Mouse (Mus musculus): Measurements from ENCODE around the gene Npas2. TPM values are rescaled to one million over a fixed set of nuclear protein-coding genes. Genes with fewer than 3 reads are reported as not detected.
A peak's percentile ranks its signal among the peaks of the same experiment; 100 is the strongest.

Npas2 gene
- polyA plus RNA-seq, 1 experiment, result 1.7 TPM

DNA sequence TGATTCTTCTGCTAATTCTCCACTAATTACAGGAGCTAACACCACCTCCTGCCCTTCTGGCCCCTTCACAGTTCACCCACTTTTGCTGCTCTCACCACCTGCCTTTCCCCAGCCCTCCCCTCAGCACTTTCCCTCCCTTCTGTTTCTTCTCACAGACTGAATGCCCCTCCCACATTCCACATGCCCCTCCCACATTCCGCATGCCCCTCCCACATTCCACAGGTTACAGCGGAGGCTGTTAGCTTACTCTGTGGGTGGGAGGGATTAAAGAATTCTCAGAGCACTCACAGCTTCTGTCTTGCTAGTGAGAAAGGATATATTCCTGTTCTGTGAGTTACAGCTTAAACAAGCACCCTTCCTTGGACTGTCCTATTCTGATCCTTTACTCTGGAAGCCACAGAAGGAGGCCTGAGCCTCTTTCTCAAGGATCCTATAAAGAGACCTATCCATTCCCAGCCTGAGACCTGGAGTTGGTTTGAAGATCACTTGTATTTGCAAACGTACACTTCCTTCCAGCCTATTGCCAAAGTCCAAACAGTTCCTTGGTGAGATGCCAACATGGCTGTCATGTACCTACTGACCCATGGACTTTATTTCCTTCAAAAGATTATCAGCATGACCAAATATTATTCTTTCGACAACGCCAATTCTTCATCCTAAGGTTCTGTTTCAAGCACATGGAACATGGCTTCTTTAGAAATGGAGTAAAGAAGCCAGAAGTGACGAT is 6.7 kb upstream of the Npas2 start:
- TF ChIP-seq CTCF (IDR thresholded peaks at IDR 0.05; ENCODE audit: borderline replicate concordance, insufficient read depth, low read length), result no peak
- no peak for TF ChIP-seq POLR2A (IDR thresholded peaks at IDR 0.05; ENCODE audit: low read depth, low read length)
- H3K27ac ChIP-seq (ENCODE audit: insufficient read depth, low read length), result no peak overlapping the region
- no peaks in the 10 kb centered on the region for H3K4me1 ChIP-seq (ENCODE audit: control insufficient read depth, insufficient read depth, low read length)

GRCm38 (mm10) chr1:39191122-39191521 is 2.4 kb upstream of the Npas2 start:
- no peaks in the 10 kb centered on the region for H3K4me1 ChIP-seq (ENCODE audit: control insufficient read depth, insufficient read depth, low read length)
- TF ChIP-seq CTCF (IDR thresholded peaks at IDR 0.05; ENCODE audit: borderline replicate concordance, insufficient read depth, low read length), result no peak
- no peak for TF ChIP-seq POLR2A (IDR thresholded peaks at IDR 0.05; ENCODE audit: low read depth, low read length)
- no peak overlapping the region for H3K4me3 ChIP-seq (ENCODE audit: insufficient read depth, low read length)
- H3K27ac ChIP-seq (ENCODE audit: insufficient read depth, low read length), result no peak overlapping the region

More for the DNA sequence above, 6.7 kb upstream of the Npas2 start:
- no peak overlapping the region for H3K4me3 ChIP-seq (ENCODE audit: insufficient read depth, low read length)

GRCm38 (mm10) chr1:39192460-39192996 is 1.0 kb upstream of the Npas2 start:
- Histone ChIP-seq H3K27ac (ENCODE audit: insufficient read depth, low read length) (no peak overlapping the region), H3K4me1 (ENCODE audit: control insufficient read depth, insufficient read depth, low read length) (peaks cover 3% of the 10 kb centered on the region), H3K4me3 (ENCODE audit: insufficient read depth, low read length) (peak overlapping the region; percentile 35)
- TF ChIP-seq POLR2A (IDR thresholded peaks at IDR 0.05; ENCODE audit: low read depth, low read length) (no peak), CTCF (IDR thresholded peaks at IDR 0.05; ENCODE audit: borderline replicate concordance, insufficient read depth, low read length) (no peak)

- peaks cover 3% of the 10 kb centered on the region for H3K4me1 ChIP-seq (ENCODE audit: control insufficient read depth, insufficient read depth, low read length)
- no peak overlapping the region for H3K27ac ChIP-seq (ENCODE audit: insufficient read depth, low read length)
- TF ChIP-seq POLR2A (IDR thresholded peaks at IDR 0.05; ENCODE audit: low read depth, low read length) (no peak), CTCF (IDR thresholded peaks at IDR 0.05; ENCODE audit: borderline replicate concordance, insufficient read depth, low read length) (no peak)
- H3K4me3 ChIP-seq (ENCODE audit: insufficient read depth, low read length), result peak overlapping the region; percentile 35
Measured at GRCm38 (mm10) chr1:39193862-39194675, 538 bp downstream of the Npas2 start.

DNA sequence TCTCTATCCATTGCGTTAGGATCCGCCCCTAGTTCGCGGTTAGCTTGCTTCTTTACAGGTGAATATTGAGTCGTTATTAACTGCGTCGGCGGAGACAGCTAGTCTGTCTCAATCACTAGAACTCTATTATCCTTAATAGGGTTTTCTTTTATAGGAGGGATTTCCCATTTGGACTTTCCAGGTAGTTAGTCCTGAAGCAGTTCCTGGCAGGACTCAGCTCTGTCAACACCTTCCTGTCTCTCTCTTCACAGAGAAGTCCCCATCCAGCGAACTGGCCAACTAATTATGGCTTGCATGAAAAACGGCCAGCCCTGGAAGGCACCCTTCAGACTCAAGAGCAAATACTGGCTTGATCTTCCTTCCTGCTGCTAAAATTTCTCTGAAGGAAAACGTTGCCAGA is 1.4 kb downstream of the Npas2 start:
- H3K4me3 ChIP-seq (ENCODE audit: insufficient read depth, low read length), result no peak overlapping the region

GRCm38 (mm10) chr1:39196126-39196525 is 2.6 kb downstream of the Npas2 start:
- TF ChIP-seq CTCF (IDR thresholded peaks at IDR 0.05; ENCODE audit: borderline replicate concordance, insufficient read depth, low read length), result no peak
- no peak for TF ChIP-seq POLR2A (IDR thresholded peaks at IDR 0.05; ENCODE audit: low read depth, low read length)
- peaks cover 3% of the 10 kb centered on the region for H3K4me1 ChIP-seq (ENCODE audit: control insufficient read depth, insufficient read depth, low read length)
- H3K27ac ChIP-seq (ENCODE audit: insufficient read depth, low read length), result no peak overlapping the region
- no peak overlapping the region for H3K4me3 ChIP-seq (ENCODE audit: insufficient read depth, low read length)

More for the DNA sequence above, 1.4 kb downstream of the Npas2 start:
- Histone ChIP-seq H3K4me1 (ENCODE audit: control insufficient read depth, insufficient read depth, low read length) (peaks cover 3% of the 10 kb centered on the region), H3K27ac (ENCODE audit: insufficient read depth, low read length) (no peak overlapping the region)
- no peak for TF ChIP-seq POLR2A (IDR thresholded peaks at IDR 0.05; ENCODE audit: low read depth, low read length)
- TF ChIP-seq CTCF (IDR thresholded peaks at IDR 0.05; ENCODE audit: borderline replicate concordance, insufficient read depth, low read length), result no peak

DNA sequence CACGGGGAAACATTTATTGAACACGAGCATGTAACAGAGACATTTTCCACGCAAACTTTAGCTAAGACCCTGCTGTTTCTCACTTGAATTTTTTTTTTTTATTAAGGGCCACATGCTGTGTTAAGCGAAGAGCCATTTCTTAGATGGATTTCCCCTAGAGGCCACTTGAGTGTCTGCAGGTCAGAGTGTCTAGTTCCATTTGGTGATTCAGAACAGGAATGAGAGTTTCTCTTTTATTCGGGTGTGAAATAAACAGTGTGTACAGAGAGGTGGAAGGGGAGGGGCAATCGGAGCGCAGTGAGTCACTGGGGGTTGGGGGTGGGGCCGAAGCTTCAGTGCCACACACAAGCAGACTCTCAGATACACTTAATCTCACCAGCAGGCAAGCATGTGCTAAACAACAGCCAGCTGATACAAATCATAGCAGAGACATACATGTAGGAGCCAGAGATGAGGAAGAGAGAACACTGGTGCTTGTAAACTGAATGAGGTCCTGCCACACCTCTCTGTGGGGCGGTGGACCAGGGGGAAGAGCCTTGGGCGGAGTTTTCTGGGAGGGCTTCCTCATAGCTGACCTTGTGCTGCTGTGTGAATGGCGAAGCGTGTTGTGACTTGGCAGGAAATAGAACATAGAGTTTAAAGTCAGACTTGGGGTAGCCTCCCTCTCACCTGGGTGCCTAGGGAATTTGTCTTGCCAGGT is 3.3 kb downstream of the Npas2 start:
- Histone ChIP-seq H3K4me3 (ENCODE audit: insufficient read depth, low read length) (no peak overlapping the region), H3K27ac (ENCODE audit: insufficient read depth, low read length) (no peak overlapping the region), H3K4me1 (ENCODE audit: control insufficient read depth, insufficient read depth, low read length) (peaks cover 3% of the 10 kb centered on the region)
- TF ChIP-seq CTCF (IDR thresholded peaks at IDR 0.05; ENCODE audit: borderline replicate concordance, insufficient read depth, low read length), result no peak
- no peak for TF ChIP-seq POLR2A (IDR thresholded peaks at IDR 0.05; ENCODE audit: low read depth, low read length)

GRCm38 (mm10) chr1:39205021-39205420 is 11.5 kb downstream of the Npas2 start:
- no peak for TF ChIP-seq POLR2A (IDR thresholded peaks at IDR 0.05; ENCODE audit: low read depth, low read length)
- TF ChIP-seq CTCF (IDR thresholded peaks at IDR 0.05; ENCODE audit: borderline replicate concordance, insufficient read depth, low read length), result no peak
- Histone ChIP-seq H3K4me3 (ENCODE audit: insufficient read depth, low read length) (no peak overlapping the region), H3K27ac (ENCODE audit: insufficient read depth, low read length) (no peak overlapping the region), H3K4me1 (ENCODE audit: control insufficient read depth, insufficient read depth, low read length) (no peaks in the 10 kb centered on the region; the same call in 1 of the 2 replicates)

DNA sequence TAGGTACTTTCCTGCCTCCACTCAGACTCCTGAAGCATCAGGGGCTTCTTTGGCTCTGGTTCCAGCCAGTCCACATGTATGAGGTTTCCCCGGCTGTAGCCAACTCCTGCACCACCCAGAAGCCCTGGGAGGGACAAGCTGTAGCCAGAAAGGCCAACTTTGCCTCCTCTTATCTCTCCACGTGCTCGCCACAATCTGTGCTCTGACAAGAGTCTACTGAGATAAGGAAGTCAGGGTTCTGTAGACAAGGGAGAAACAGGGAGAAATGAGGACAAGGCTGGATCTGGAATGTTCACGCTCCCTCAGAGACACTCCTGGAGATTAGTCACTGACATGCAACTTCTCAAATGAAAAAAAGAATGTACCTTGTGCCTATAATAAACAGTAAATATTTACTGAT is 12.2 kb downstream of the Npas2 start:
- TF ChIP-seq POLR2A (IDR thresholded peaks at IDR 0.05; ENCODE audit: low read depth, low read length) (no peak), CTCF (IDR thresholded peaks at IDR 0.05; ENCODE audit: borderline replicate concordance, insufficient read depth, low read length) (no peak)
- no peak overlapping the region for H3K27ac ChIP-seq (ENCODE audit: insufficient read depth, low read length)
- H3K4me3 ChIP-seq (ENCODE audit: insufficient read depth, low read length), result no peak overlapping the region
- H3K4me1 ChIP-seq (ENCODE audit: control insufficient read depth, insufficient read depth, low read length), result no peaks in the 10 kb centered on the region; the same call in 1 of the 2 replicates
